Mouse (Mus musculus) embryo, embryonic 11.5 days (tissue): ENCODE measurements around the gene Ppp1r12b.

ENCODE experiments used
- DNase-seq: peaks from one replicate; pipeline ENCODE4 v3.0.0-alpha.2; 2012; ENCODE audit warnings: low read depth, low spot score

Gene Ppp1r12b

DNA sequence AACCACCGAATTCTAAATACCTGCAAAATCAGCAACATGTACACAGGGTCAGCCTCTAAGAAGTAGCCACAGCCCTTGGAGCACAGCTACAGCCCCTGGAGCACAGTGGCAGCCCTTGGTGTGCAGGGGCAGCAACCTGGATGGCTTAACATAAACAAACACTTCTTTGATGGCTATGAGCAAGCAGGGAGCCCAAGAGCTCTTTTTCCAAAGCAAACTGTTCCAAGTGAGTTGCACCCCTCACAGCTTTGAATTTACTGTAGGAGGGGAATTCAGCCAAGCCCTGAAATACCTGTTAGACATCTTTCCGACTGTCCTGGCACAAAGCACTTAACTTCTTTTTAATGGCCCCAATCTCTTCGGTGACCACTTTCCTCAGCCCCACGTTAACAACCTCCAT lies 14.9 kb downstream of the Ppp1r12b start:
- DNase-seq: no peak

DNA sequence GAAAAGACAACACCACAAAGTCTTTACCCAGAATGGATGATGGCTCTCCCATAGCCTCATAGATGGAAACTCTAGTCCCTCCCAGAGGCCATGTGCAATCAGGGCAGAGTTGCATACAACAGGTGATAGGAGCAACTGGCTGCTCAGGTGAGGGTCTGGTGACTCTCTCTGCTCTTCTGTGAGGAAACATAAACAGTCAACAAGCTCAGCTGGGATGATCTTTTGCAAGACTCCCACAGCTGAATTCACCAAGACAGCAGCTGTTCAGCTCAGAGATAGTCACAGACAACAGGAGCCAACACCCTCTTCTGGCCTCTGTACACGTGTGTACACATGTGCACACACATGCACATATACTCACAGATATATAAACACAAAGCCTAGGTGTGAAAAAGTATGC lies 17.5 kb downstream of the Ppp1r12b start:
- no peak for DNase-seq

DNA sequence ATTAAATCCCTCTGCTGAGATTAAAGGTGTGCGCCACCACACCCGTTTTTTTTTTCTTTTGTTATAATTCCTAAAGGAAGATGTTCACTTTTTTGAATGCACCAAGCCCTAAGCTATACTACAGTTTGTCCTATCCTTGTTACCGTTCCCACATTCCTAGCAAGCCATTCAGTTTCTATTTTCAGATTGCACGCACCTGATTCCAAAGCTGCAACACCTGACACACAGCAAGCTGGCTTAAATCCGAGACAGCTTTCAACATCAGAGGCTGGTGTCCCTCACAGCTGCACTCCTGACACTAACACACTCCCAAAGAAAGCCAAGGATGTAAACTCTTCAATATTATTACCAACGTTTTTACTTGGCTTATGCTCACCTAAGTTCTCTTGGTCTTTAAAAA lies 19.4 kb downstream of the Ppp1r12b start:
- no peak for DNase-seq

DNA sequence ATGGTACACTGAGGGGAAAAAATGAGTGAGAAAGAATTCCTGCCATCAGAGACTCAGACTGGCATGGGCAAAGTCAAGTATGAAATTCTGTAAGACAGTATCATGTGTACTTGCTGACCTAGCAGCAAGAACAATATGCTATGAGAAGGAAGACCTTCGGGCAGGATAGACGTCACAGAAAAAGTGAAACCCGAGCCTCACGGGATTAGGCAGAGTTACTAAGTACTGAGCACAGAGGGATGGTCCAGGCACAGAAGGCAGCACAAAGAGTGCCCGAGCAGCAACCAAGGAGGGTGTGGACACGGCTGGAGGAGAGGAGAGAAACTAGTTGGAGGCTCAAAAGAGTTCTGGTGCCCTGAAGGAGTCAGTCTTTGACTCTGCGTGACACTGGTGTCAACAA lies 23.3 kb downstream of the Ppp1r12b start:
- DNase-seq: no peak

DNA sequence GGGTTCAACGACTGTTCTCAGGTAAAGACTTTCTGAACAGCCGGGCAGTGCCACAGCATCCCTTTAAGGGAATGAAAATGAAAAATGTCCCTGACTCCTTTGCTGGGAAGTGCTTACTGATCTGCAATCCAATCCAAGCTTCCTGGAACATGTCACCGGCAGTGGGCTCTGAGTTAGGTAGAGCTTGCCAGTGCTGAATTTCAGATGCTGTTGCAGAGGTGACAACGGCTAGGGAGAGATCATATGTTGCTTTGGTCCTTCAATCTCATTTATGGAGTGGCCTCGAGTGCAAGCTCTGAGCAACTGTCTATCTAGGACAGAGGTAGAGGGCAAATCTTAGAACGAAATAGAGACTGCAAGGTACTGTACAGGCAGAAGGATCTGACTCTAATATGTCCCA lies 36.7 kb downstream of the Ppp1r12b start:
- DNase-seq: no peak

DNA sequence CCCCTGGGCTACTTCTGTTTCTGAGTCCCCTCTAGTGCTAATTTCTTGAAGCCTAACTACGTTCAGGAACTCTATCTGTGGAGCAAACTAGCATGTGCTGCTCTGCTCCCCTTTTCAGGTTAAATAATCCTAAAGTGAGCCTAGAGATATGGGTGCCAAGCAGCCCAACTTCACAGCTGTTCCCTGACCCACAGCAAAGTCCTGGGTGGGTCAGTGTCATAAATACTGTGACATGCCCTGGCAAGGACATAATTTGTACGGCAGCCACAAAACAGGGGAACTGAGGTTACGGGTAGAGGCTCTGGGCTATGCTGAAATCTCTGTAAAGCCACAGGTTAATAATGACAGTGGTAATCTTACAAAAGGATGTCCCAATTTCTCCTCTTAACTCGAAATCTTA lies 40.3 kb downstream of the Ppp1r12b start:
- no peak for DNase-seq

DNA sequence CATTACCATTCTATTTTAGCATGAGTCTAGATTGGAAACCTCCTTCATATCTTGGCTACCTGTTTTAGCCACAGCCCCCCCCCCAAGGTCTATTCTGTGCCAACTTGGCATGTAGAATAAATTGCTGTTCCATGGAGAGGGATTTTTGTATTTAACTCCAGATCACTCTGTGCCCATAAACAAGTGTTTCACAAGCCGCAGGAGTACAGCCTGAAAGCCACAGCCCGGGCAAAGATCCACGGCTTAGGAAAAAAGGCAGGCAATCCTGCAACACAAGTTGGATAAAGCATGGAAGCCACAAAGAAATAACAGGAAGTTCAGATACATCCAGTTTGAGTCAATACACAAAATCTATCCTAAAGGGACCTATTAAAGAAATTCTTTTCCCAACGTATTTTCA lies 42.2 kb downstream of the Ppp1r12b start:
- no peak for DNase-seq

DNA sequence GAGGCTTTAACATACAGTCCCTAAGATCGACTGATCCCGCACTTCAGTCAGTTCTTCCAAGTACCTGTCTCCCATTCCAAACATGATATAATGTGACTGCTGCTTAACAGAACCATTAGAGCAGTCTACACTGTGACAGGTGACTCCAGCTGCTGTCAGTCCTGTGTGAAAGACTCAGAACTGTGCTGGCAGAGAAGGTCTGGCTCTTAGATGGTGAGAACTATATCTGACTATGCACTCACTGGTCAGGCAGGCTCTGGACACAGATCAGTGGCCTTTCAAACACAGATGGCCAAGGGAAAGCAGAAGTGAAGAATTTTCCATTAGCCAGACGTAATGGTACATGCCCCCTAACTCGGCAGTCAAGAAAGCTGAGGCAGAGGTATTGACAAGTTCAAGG lies 43.9 kb downstream of the Ppp1r12b start:
- DNase-seq: no peak

DNA sequence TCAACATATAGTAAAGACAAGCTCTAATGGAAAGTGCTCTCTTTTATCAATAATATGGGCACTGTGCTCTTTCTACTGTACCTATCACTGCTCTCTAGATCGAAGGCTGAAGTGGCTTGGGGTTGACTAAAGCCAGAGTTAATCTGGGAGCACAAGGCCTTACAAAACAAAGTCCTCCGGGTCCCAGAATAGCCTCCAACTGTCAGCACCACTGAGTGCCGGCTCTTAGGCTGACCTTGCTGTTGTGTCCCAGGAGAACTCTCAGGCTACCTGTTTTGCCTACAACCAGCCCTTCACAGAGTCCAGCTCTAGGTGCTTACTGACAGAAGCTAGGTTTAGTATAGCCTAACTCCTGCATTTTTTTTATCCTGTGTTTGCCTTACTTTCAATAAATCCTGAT lies 45.7 kb downstream of the Ppp1r12b start:
- DNase-seq: no peak

DNA sequence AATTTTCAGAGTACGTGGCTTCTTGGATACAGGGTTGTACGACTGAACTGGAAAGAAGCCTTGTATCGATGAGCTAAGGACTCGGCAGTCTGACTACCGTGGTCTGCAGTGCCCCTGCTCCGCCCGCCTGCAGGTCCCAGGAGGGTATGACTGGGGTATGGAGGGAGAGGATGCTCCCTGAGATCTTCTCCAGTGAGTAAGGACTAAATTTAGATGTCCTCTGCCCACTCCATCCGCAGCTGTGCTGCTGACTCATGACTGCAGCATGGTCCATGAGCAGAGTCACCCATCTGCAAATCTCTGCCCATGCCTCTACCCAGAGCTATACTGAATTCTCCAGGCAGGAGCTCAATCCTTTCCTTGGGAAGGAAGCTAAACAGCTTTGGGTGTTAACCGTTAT lies 46.3 kb downstream of the Ppp1r12b start:
- DNase-seq: no peak

DNA sequence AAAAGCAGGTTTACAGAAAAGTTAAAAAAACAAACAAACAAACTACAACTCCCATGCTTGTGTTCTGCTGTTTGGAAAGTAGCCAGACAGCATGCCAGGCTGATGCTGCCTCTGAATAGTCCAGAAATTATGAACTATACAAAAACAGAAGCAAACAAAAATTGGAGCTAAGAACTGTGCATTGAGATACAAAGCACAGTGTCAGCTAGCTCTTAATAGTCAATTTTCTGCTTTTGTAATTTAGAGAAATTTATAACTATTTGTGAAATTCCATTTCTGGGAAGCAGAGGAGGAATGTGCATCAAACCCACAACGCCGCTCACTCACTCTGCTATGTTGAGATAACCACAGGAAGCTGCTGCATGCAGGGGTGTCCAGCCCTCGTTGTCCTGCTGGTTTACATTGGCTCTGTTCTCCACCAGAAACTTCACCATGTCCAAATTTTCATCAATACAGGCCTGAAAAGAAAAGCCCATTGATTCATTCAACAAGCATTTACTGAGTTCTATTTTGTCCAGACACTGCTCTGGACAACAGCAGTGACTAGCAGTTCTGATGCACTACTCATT lies 53.6 kb downstream of the Ppp1r12b start:
- no peak for DNase-seq

DNA sequence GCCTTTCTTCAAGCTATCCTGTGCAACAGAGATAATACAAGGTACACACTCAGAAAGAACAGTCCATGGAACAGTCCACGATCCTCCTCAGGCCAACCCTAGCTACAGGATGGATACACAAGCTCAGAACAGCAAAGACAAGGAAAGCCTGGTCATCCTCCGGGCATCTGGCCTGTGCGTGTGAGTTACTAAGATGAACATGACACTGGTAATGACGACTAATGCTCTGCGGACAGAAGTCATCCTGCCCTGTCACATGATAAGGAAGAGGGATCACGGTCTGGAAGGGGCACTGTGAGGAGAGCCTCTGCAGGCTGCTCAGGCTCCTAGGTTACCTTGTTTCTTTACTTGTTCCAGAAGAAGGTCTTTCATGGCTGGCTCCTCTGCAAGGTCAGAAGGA lies 59.7 kb downstream of the Ppp1r12b start:
- no peak for DNase-seq

DNA sequence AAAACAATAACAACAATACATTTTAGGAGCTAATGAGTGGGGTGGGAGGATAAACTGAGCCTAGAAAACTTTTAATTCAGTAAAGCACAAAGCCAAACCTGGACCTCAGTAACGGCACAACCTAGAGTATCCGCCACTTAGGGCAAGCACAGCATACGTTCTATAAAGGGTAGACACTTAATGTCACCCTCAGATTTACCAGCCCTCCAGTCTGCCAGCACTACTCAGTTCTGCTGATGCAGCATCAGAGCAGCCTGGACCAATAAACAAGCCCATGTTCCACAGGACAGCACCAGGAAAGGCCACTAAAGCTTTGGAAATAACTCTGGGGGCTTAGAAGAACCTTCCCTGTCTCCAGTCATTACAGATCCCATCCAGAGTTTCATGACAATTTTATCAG lies 60.9 kb downstream of the Ppp1r12b start:
- DNase-seq: no peak

DNA sequence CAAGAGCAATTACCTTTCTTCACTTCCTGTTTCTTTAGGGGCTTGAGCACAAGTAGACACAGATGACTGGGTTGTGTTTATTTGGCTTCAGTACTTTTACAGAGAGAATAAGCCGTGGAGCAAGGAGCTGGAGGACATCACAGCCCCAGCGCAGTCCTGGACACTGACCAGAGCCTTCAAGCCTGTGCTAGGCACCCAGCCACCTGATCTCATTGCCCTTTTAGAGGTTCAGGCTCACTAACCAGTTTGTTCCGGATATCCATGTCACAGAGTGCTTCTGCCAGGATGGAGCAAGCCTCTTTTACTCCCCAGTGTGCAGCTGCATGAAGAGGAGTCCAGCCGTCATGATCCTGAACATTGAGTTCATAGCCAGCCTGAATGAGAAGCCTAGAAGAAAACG lies 63.8 kb downstream of the Ppp1r12b start:
- no peak for DNase-seq

DNA sequence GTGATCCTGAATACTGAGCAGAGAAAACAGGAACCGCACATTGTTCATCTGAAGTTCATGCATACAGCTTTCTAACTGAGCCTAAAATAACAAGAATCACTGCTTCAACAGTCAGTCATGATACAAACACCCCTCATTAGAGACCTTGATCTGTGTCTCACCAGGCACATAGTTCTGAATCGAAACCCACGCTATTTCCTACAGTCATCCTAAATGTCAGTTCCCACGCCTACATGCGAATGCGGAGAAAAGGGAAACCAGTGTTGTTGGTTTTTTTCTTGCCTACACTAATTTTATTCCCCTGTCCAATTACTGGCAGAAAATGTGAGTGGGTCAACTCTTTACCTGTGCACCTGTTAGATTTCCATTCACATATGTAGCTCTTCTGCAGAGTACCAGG lies 66.1 kb downstream of the Ppp1r12b start:
- DNase-seq: no peak

DNA sequence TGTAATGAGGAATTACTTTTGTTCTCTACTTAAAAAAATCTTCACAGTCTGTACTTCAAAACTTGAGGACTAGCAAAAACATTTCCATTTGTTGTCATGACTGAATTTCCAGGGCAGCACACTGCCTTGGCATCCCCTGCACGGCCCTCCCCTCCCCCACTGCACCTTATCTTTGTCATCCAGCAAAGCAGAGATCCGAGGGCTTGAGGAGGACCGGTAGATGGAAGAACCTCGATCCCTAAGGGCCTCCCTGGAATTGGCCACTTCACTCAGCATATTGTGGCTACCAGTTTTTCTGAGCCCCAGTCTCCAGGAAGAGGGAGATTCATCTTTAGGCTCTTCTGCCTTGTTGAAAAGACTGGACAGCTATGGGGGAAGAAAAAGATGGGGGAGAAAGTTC lies 79.9 kb downstream of the Ppp1r12b start:
- DNase-seq: no peak

DNA sequence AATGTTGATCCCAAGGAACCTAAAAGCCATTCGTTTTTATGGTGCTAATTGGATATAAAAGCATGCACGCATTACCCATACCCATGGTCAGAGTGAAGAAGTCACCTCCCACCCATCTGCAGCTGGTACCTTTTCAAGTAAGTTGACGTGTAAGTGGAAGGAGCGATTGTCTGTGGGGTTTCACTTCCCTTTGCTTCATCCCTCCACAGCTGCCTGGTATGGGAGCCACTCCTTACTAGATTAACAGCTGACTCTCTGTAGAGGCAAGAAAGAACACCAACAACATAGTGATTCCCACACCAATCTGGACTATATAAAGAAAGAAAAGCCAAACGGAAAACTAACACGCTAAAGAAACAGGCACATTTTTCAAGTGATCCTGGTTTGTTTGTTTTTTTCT lies 83.1 kb downstream of the Ppp1r12b start:
- DNase-seq: no peak

DNA sequence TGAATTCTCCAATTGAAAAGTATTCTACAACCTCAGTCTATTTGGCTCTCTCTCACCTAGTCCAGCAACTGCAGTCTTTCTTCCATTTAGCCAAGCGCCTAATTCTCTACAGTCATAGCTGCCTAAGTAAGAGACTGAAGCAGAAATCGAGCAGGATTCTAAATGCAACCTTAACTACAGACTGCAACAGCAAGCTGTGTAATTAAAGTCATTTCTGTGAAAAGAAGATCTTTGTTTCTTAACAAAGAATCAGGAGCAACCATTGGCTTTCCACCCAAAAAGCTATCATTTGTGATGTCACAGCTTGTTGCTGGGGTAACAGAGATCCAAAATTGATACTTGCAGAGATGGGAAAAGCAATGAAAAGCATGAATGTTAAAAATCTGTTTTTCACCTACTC lies 89.3 kb downstream of the Ppp1r12b start:
- DNase-seq: no peak

DNA sequence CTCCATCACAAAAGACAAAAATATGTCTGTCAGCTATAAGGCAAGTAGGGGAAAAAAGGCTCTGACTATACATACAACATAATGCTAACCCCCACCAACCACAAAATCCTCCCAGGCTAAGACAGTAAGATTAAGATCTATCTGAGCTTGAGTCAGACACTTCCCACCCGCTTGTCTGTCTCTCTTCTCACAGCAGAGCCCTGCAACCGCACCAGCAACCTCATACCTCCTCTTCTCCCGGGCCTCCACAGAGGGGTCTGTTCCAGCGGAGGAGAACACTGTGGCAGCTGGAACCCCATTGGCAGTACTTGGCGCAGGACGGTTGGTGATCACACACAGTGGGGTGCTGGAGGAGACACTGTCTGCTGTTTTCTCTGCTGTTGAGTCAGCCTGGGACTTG lies 90.2 kb downstream of the Ppp1r12b start:
- DNase-seq: no peak

DNA sequence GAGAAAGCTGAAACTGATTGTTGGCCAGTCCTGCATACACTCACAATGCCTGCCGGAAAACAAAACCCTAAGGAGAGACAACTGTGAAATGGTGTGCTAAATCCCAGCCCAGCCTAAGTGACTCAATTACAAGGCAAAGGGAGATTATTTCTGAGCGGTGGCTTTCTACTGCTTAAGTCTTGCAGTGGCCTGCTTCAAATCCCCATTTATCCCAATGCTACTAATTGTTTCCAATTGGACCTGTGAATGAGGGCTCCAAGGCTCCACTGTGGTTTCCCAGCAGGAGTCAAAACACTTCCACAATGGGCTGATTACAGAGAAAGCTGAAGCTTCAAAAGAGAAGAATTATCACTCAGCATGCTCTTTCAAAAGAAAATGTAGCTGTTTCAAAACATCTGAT lies 95.2 kb downstream of the Ppp1r12b start:
- DNase-seq: no peak

DNA sequence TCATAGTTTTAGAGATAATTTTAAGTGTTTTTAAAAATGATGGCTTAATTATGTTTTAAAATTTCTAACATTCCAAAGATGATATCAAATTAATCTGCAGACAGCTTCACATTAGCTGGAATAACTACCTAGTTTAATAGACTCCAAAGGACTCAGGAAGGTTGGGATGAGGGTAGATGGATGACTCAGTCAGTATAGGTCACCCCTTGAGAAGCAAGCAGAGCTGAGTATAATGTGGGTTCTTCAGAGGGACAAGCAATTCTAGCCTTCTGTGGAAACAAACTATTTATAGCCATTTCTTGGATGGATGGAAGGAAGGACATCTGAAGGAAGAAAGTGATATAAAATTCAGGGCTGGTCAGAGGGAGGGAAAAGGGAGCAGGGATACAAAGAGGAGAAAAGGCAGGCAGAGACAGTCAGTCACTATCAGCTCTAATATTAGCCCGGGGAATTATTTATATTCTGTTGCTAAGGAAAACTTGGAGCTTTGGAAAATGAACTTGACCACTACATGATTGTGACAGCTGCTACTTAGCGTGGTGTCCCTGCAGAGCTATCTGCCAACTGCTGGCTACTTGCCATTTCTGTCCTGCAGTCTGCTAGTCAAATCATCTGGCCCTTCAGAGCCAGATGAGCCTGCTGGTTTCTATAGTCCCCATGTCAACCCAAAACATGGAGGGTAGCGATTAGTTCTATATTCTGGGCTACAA lies 97.2 kb downstream of the Ppp1r12b start:
- DNase-seq: no peak

DNA sequence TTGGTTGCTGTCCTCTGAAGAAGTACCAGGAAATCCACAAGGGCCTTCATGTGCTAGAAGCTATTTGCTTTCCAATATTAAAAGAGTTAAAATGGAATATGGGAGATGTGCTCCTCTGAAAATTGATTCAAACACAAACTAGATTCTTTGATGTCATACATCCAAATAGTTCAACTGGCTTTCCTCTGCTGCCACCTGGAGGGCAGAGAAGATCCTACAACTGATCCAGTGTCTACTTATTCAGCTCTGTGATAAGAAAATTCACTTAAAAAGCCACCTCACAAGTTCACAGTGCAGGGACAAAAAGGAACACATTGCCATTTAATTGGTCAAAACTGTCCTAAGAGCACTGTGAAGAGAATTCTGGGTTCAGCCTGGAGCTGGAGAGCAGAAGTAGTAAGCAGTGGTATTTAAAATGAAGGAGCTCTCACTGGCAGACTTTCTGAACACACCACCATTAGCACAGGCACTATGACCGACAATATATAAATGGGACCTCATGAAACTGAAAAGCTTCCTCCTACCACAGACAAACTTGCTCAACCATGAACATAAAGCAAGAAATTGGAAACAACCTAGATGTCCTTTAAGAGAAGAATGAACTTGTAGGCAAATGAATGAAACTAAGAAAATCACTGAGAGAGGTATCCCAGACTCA lies 101.3 kb downstream of the Ppp1r12b start:
- DNase-seq: peak; percentile 56

DNA sequence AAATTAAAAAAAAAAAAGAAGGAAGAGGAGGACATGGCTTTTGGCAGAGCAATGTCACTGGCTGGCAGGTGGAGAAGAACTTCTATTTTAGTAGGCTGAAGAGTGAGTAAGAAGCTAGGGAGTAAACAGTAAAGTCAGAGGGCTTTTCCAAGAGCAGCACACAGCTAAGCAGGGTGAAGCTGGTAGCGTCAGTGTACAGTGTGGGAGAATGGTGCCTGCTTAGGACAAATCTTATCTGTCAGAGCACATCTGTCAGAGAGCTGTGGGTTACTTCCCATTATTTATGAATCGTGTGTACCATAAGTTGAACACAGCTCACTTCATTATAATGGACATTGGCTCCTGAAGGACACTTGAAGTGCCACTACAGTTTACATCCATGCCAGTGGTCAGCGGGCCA lies 102.9 kb downstream of the Ppp1r12b start:
- no peak for DNase-seq
